Mouse (Mus musculus) embryonic facial prominence, embryonic 14.5 days (tissue): ENCODE data around the gene Nckap5l. TPM values are rescaled to one million over a fixed set of nuclear protein-coding genes. Genes with fewer than 3 reads are reported as not detected.

Experiments used
- ATAC-seq: fragments of 200-750 bp; cut with Nextera tagmentation; 2 replicates; pipeline ENCODE4 v1.8.0; 2017; ENCODE audit warnings: low read depth, moderate number of reproducible peaks, moderate TSS enrichment
- DNase-seq: peaks from one replicate; pipeline ENCODE4 v3.0.0-alpha.2; 2015; ENCODE audit warnings: low spot score
- H3K27ac ChIP-seq: fragments of 300-500 bp; sonication (generic); replicated peaks from 2 replicates; pipeline ENCODE4 v1.5.1; 2014; ENCODE audit warnings: low read depth, mild to moderate bottlenecking, low read length, moderate library complexity
- H3K27me3 ChIP-seq: fragments of 300-500 bp; sonication (generic); replicated peaks from 2 replicates; pipeline ENCODE4 v1.6.1; 2014; ENCODE audit warnings: low read length; ENCODE audit not compliant: control insufficient read depth, insufficient read depth
- H3K36me3 ChIP-seq: fragments of 300-500 bp; sonication (generic); 2 replicates; pipeline ENCODE4 v1.6.1; 2014; ENCODE audit warnings: low read length, mixed read lengths; ENCODE audit not compliant: control insufficient read depth, insufficient read depth
- H3K4me1 ChIP-seq: fragments of 300-500 bp; sonication (generic); 2 replicates; pipeline ENCODE4 v1.6.1; 2014; ENCODE audit warnings: antibody characterized with exemption, low read length; ENCODE audit not compliant: control insufficient read depth, insufficient read depth
- H3K4me2 ChIP-seq: fragments of 300-500 bp; sonication (generic); 2 replicates; pipeline ENCODE4 v1.6.1; 2014; ENCODE audit warnings: low read depth, mild to moderate bottlenecking, low read length, moderate library complexity, mixed read lengths
- H3K4me3 ChIP-seq: fragments of 300-500 bp; sonication (generic); 2 replicates; pipeline ENCODE4 v1.5.1; 2014; ENCODE audit warnings: low read depth, mild to moderate bottlenecking, low read length
- H3K9ac ChIP-seq: fragments of 300-500 bp; sonication (generic); 2 replicates; pipeline ENCODE4 v1.6.1; 2014; ENCODE audit warnings: low read depth, mild to moderate bottlenecking, low read length, moderate library complexity, mixed read lengths
- H3K9me3 ChIP-seq: fragments of 300-500 bp; sonication (generic); 2 replicates; pipeline ENCODE4 v1.6.1; 2016; ENCODE audit warnings: low read length; ENCODE audit not compliant: control insufficient read depth
- WGBS: fragments of 180-500 bp; shearing (Covaris S2); extraction: QIAGEN DNeasy Blood & Tissue Kit; methylation state at CpG from one replicate; pipeline ENCODE4 v1.1.7; 2014; 5-methylcytosine and 5-hydroxymethylcytosine counted together
- polyA plus RNA-seq: library from polyadenylated mRNA; unstranded; fragments of >200 nt; fragmentation: Nextera tagmentation; extraction: Ambion mirVana; gene quantifications from 2 replicates; pipeline ENCODE4 v1.2.1, GENCODE M21; 2014

The Nckap5l gene
- polyA plus RNA-seq, 1 experiment from 2014 or later: 12.5 TPM

- no peak overlapping the region for H3K27ac ChIP-seq
- H3K27me3 ChIP-seq: no peaks in the 10 kb centered on the region
- WGBS: 83% methylated on average over 5 of the region's 5 CpGs
- H3K36me3 ChIP-seq: no peaks in the 10 kb centered on the region
- DNase-seq: no peak
- peaks cover 5% of the 10 kb centered on the region; the same call in 1 of the 2 replicates for H3K9me3 ChIP-seq
- no peak overlapping the region for H3K4me2 ChIP-seq
- H3K4me1 ChIP-seq: no peaks in the 10 kb centered on the region
- no peak overlapping the region for H3K4me3 ChIP-seq
- no peak for ATAC-seq
- H3K9ac ChIP-seq: no peak overlapping the region
Measured at GRCm38 (mm10) chr15:99376240-99376639, 81.3 kb downstream of the Nckap5l start.

- H3K9me3 ChIP-seq: peaks cover 5% of the 10 kb centered on the region; the same call in 1 of the 2 replicates
- H3K27me3 ChIP-seq: no peaks in the 10 kb centered on the region
- no peak for DNase-seq
- no peak overlapping the region for H3K27ac ChIP-seq
- H3K4me3 ChIP-seq: no peak overlapping the region
- no peak overlapping the region for H3K9ac ChIP-seq
- 88% methylated on average over 3 of the region's 3 CpGs for WGBS
- ATAC-seq: no peak
- no peaks in the 10 kb centered on the region for H3K36me3 ChIP-seq
- H3K4me2 ChIP-seq: no peak overlapping the region
- H3K4me1 ChIP-seq: no peaks in the 10 kb centered on the region
Measured at GRCm38 (mm10) chr15:99375581-99375980, 82.0 kb downstream of the Nckap5l start.

GRCm38 (mm10) chr15:99375036-99375435, 82.5 kb downstream of the Nckap5l start:
- H3K27me3 ChIP-seq: no peaks in the 10 kb centered on the region
- WGBS: 93% methylated on average over 5 of the region's 5 CpGs
- no peak for ATAC-seq

GRCm38 (mm10) chr15:99372761-99373160, 84.8 kb downstream of the Nckap5l start:
- Histone ChIP-seq H3K27me3 (no peaks in the 10 kb centered on the region), H3K9me3 (no peaks in the 10 kb centered on the region), H3K4me3 (no peak overlapping the region), H3K36me3 (no peaks in the 10 kb centered on the region), H3K4me1 (peaks cover 14% of the 10 kb centered on the region), H3K27ac (no peak overlapping the region), H3K4me2 (no peak overlapping the region), H3K9ac (no peak overlapping the region)
- no peak for DNase-seq
- ATAC-seq: no peak
- 86% methylated on average over 9 of the region's 9 CpGs for WGBS

More at GRCm38 (mm10) chr15:99375036-99375435, 82.5 kb downstream of the Nckap5l start:
- H3K36me3 ChIP-seq: no peaks in the 10 kb centered on the region
- H3K4me3 ChIP-seq: no peak overlapping the region
- H3K9ac ChIP-seq: no peak overlapping the region
- no peak for DNase-seq
- H3K4me1 ChIP-seq: no peaks in the 10 kb centered on the region
- H3K4me2 ChIP-seq: no peak overlapping the region
- H3K27ac ChIP-seq: no peak overlapping the region
- peaks cover 5% of the 10 kb centered on the region; the same call in 1 of the 2 replicates for H3K9me3 ChIP-seq

Other genes starting within 250 kb of the Nckap5l start
- gene Kcnh3, start 232.9 kb downstream of the Nckap5l start, polyA plus RNA-seq: 1.5 TPM in 2 replicates
- gene Mcrs1, start 205.8 kb downstream of the Nckap5l start, polyA plus RNA-seq: 115 and 130 TPM in 2 replicates
- 40.1 and 42.2 TPM in 2 replicates for gene Prpf40b, start 162.7 kb downstream of the Nckap5l start, polyA plus RNA-seq
- gene Fam186b, start 161.9 kb downstream of the Nckap5l start, polyA plus RNA-seq: 0.06 and 0.14 TPM in 2 replicates
- 18.5 and 21.5 TPM in 2 replicates for gene Fmnl3, start 87.3 kb downstream of the Nckap5l start, polyA plus RNA-seq
- 300 and 310 TPM in 2 replicates for gene Tmbim6, start 64.9 kb downstream of the Nckap5l start, polyA plus RNA-seq
- 10.8 and 12.9 TPM in 2 replicates for gene Bcdin3d, start 17.0 kb upstream of the Nckap5l start, polyA plus RNA-seq
- 1.1 and 1.5 TPM in 2 replicates for gene Faim2, start 70.4 kb upstream of the Nckap5l start, polyA plus RNA-seq
- 0.11 TPM in 1 of 2 replicates, not detected in the other for gene Aqp2, start 121.3 kb upstream of the Nckap5l start, polyA plus RNA-seq
- 1.8 and 2.9 TPM in 2 replicates for gene Aqp5, start 133.0 kb upstream of the Nckap5l start, polyA plus RNA-seq
- gene Aqp6, start 143.7 kb upstream of the Nckap5l start, polyA plus RNA-seq: not detected in 2 replicates
- 75.7 and 89.8 TPM in 2 replicates for gene Racgap1, start 193.9 kb upstream of the Nckap5l start, polyA plus RNA-seq
- 4.1 and 4.6 TPM in 2 replicates for gene Asic1, start 212.6 kb upstream of the Nckap5l start, polyA plus RNA-seq
- 27.9 and 35.6 TPM in 2 replicates for gene Smarcd1, start 244.4 kb upstream of the Nckap5l start, polyA plus RNA-seq
- gene Gm17349, start 247.7 kb upstream of the Nckap5l start, polyA plus RNA-seq: not detected in 2 replicates